Mouse (Mus musculus): ENCODE measurements around the gene Acap2. TPM values are rescaled to one million over a fixed set of nuclear protein-coding genes. Genes with fewer than 3 reads are reported as not detected.
A peak's percentile ranks its signal among the peaks of the same experiment; 100 is the strongest.

The Acap2 gene
- total RNA-seq, 2 experiments from 2014 or later, result 9.5 to 10.8 TPM

DNA sequence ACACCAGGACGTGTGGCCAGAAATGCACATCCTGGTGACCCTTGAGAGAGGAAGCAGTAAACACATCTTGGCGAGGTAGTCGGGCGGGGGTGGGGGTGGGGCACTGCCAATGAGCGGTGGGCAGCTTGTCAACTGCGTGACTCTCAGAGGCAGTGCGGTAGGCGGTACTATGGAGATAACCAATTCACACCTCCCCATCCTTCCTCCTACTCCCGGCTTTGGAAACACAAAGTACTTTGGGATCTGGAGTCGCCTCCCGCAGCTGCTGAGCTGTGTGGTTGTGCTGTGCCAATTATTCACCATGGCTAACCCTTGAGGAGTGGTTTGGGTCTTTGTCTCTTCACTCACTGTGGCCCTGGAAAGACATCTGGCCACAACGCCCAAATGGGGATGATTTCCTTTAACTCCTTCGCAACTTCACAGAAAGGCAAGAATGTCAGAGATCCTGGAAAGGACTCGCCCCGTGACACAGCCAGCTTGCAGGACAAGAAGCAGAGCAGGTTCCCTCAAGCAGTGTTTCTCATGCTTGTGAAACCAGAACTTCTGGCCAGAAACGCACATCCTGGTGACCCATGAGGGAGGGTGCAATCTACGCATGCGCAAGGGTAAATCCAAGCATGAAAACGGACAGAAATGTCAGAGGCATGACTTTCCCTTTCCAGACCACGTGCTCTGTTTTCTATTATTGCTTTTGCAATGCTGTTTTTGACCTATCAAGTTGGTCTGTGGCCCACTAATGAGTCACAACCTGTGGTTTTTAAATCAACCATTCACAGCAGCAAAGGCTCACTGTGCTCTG is 32.7 kb upstream of the Acap2 start:
- H3K4me3 ChIP-seq, result peak overlapping the region; percentile 72
- intact Hi-C loops (cut with DNase I), result no loop called here
- H3K27ac ChIP-seq, result peak overlapping the region; percentile 85
- DNase-seq, result peak; percentile 86
- no peak for TF ChIP-seq CTCF (IDR thresholded peaks at IDR 0.05)

DNA sequence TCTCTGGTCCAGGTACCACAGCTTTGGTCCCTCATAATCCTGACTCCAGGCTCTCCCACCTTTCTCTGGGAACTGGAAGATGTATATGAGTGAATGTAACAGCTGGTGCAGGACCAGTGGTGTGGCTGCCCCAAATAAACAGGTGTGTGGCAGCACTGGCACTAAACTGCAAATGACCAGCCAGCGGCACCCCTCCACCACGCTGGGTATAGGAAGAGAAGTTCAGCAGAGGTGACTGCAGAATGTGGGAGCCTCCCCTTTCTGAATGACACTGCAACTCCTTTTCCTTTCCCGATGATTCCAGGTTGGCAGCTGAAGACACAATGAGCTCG is 32.1 kb upstream of the Acap2 start:
- intact Hi-C loops (cut with DNase I), result no loop called here
- peak; percentile 42 for DNase-seq
- peak overlapping the region; percentile 72 for H3K4me3 ChIP-seq
- H3K27ac ChIP-seq, result peak overlapping the region; percentile 85
- TF ChIP-seq CTCF (IDR thresholded peaks at IDR 0.05), result no peak

DNA sequence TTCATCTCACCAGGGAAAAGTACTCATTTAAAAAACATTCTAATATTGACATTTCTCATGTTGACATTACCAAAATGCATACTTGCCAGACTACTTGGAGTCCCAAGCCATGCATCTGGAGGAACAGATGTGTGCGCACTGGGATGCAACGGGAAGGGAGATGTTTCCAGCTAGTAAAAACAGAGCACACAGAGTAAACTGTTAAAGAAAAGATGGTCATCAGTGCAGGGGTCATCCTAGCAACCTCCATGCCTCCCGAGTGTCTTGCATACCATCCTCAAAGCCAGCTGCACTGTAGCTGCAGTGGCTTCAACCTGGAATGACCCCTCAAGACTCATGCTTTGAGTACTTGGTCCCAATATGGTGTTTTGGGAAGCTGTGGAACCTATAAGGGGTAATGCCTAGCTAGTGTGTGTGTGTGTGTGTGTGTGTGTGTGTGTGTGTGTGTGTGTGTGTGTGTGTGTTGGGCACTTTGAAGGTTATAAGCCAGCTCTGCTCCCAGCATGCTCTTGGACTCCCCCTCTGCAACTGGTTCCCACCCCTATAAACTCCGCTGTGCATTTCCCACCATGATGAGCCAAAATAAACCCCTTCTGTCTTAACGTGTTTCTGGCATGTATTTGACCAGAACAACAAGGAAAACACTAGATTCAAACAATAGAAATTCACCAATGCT is 31.6 kb upstream of the Acap2 start:
- intact Hi-C loops (cut with DNase I), result no loop called here
- Histone ChIP-seq H3K4me3 (no peak overlapping the region), H3K27ac (peak overlapping the region; percentile 85)
- no peak for TF ChIP-seq CTCF (IDR thresholded peaks at IDR 0.05)
- no peak for DNase-seq

DNA sequence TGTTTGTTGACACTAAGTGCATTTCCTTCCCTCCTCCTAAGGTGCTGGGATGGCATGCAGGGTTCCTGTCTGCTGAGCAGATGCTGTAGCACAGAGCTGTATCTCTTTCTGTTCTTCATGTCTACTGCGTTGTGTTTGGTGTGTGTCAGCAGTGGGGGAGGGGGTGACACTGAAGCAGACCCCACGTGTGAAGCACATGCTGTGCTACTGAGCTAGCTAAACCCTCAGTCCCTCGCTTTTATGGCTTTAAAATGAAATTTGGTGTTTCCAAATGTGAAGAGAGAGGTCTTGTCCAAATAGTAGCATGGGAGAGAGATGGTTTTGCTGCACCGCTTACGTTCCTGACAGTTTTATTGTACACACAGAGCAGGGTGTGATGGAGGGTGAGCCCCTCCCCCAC is 30.5 kb upstream of the Acap2 start:
- TF ChIP-seq CTCF (IDR thresholded peaks at IDR 0.05), result no peak
- no peak for DNase-seq
- Histone ChIP-seq H3K27ac (no peak overlapping the region), H3K4me3 (no peak overlapping the region)
- intact Hi-C loops (cut with DNase I), result no loop called here

DNA sequence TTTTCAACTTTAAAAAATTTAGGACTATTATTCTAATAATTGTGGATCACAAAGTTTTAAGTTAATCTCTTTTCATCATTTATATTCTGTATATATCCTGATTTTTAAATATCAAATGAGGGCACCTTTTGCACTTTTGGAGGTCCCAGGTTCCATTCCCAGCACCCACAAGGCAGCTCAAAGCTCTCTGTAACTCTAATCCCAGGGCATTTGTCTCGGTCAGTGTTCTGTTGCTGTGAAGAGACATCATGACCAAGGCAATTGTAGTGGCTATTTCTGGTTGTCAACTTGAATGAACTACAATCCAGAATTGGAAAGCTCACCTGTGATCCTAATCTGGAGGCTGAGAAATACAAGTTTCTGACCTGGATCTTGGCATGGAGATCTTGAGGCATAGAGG is 26.7 kb upstream of the Acap2 start:
- intact Hi-C loops (cut with DNase I), result no loop called here
- TF ChIP-seq CTCF (IDR thresholded peaks at IDR 0.05), result no peak
- no peak for DNase-seq
- Histone ChIP-seq H3K4me3 (no peak overlapping the region), H3K27ac (no peak overlapping the region)

DNA sequence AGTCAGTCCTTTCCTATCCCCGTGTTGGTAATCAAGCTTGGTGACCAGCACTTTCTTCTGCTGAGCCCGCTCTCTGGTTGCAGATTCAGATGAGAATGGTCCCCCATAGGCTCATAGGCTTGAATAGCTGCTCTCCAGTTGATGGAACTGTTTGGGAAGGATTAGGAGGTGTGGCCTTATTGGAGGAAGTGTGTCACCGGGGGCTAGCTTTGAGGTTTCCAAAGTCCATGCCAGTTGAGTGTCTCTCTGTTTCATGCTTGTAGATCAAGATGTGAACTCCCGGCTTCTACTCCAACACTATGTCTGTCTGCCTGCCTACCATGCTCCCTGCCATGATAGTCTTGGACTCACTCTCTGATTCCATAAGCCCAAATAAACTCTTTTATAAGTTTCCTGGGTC is 14.2 kb upstream of the Acap2 start:
- intact Hi-C loops (cut with DNase I), result no loop called here
- Histone ChIP-seq H3K4me3 (no peak overlapping the region), H3K27ac (no peak overlapping the region)
- TF ChIP-seq CTCF (IDR thresholded peaks at IDR 0.05), result no peak
- no peak for DNase-seq

DNA sequence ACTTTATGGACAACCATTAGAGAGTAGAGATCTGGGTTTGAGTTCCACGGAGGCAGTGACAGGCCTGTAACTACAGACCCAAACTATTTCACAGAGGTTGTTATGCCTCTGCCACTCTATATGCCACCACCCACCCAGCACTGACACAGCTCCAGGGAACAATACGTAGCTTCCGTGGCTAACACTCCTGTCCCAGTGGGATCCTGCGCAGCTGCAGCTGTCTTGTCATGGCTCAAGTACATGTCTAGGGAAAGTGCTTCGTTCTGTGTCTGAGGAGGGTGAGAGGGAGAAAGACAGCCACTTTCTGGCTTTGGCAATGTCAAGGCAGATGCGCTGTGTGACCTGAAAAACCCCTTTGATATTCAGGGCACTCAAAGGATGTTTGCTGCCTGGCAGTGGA is 12.4 kb upstream of the Acap2 start:
- intact Hi-C loops (cut with DNase I), result no loop called here
- H3K27ac ChIP-seq, result no peak overlapping the region
- DNase-seq, result no peak
- no peak for TF ChIP-seq CTCF (IDR thresholded peaks at IDR 0.05)
- H3K4me3 ChIP-seq, result no peak overlapping the region

DNA sequence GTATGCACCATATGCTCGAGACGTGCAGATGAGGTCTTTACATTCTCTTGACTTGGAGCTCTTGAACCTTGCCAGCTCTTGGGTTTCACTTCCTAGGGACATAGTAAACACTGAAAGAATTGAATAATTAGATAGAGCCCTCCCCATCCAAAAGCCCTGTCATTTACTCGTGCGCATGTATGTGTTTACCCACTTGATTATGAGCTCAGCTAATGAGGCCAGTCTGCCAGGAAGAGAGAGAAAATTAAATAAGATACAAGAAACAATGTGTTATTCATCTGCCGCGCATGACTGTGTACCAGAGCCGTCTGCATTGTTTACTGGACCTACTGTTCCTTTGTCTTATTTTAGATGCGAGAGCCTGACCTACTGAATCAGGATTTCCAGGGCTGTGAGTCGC is 10.5 kb upstream of the Acap2 start:
- Histone ChIP-seq H3K27ac (no peak overlapping the region), H3K4me3 (no peak overlapping the region)
- intact Hi-C loops (cut with DNase I), result no loop called here
- TF ChIP-seq CTCF (IDR thresholded peaks at IDR 0.05), result no peak
- DNase-seq, result no peak

DNA sequence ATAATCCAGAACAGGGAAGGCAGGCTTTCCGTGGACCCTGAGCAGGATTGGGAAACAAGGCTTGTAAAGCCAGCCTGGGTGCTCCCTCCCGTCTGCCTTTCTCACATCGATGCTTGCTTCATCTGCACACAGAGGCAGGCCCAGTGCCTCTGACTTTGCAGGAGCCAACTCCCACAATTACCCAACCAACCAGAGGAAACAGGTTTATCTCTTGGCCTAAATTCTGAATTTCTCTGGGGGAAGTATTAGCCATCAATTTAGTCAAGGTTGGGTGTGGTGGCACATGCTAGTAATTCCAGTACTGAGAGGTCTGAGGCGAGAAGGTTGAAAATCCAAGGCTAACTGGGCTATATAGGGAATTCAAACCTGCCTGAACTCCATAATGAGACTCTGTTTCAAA is 9.4 kb upstream of the Acap2 start:
- no peak for DNase-seq
- no peak for TF ChIP-seq CTCF (IDR thresholded peaks at IDR 0.05)
- Histone ChIP-seq H3K4me3 (no peak overlapping the region), H3K27ac (no peak overlapping the region)
- intact Hi-C loops (cut with DNase I), result no loop called here

DNA sequence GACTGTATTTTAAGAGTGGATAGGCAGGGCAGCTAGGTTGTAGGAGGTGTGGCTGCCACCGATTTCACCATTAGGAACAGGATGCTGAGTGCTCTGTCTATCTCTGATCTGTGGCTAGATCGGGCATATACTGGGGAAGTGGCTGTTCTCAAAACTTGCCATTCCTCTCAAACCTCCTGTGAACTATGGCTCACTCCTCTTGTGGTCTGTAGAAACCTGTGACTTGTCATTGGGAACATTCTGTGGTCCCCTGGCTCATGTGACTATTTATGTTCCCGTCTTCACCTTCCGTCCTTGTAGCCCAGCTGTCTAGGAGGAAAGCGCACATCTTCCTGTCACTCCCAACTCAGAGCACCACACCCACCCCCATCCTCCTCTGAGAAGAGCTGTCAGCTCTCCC is 8.9 kb upstream of the Acap2 start:
- no peak for DNase-seq
- no peak overlapping the region for H3K4me3 ChIP-seq
- no peak overlapping the region for H3K27ac ChIP-seq
- intact Hi-C loops (cut with DNase I), result no loop called here
- no peak for TF ChIP-seq CTCF (IDR thresholded peaks at IDR 0.05)

DNA sequence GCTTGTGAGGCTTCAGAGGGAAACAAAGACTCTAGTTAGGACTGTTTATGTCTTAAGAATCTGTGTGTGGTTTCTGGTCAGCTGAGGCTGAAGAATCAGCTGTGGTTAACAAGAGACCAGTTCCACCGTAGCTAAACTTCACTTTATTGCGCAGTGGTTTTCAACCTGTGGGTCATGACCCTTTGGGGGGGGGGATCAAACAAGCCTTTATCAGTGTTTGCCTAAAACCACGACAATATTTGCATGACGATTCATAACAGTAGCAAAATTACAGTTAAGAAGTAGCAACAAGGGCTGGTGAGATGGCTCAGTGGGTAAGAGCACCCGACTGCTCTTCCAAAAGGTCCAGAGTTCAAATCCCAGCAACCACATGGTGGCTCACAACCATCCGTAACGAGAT is 4.7 kb upstream of the Acap2 start:
- DNase-seq, result no peak
- no peak for TF ChIP-seq CTCF (IDR thresholded peaks at IDR 0.05)
- intact Hi-C loops (cut with DNase I), result no loop called here
- no peak overlapping the region for H3K27ac ChIP-seq
- no peak overlapping the region for H3K4me3 ChIP-seq

DNA sequence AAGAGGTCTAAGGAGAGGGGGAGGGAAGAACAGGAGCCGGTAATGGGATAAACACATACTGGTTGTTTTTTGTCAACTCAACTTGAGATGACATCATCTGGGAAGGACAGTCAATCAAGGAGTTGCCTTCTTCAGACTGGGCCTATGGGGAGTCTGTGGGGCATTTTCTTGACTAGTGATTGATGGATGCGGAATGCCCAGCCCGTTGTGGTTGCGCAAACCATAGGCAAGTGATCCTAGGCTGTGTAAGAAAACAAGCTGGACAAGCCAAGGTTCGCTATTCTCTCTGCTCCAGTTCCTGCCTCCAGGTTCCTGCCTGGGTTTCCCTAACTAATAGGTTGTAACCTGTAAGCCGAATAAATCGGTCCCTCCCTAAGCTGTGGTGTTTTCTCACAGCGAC is 4.1 kb upstream of the Acap2 start:
- no peak for TF ChIP-seq CTCF (IDR thresholded peaks at IDR 0.05)
- intact Hi-C loops (cut with DNase I), result no loop called here
- H3K27ac ChIP-seq, result no peak overlapping the region
- no peak overlapping the region for H3K4me3 ChIP-seq
- no peak for DNase-seq

DNA sequence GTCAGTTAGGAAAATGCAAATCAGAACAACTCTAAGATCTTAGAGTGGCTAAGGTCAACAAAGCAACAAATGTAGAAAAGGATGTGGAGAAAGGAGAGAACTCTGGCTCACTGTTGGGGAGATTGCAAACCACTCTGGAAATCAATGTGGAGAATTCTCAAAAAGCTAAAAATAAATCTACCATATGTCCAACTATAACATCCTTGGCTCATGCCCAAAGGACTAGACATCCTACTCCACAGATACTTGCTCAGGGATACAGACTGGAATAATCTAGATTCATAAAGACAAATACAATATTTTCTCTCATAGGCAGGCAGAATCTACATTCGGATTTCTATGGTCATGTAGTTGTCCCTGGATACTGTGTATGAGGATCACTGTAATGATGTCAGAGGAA is 3.2 kb upstream of the Acap2 start:
- intact Hi-C loops (cut with DNase I), result loop anchor here (5.0 kb wide), 1 partner anchor 143 kb away; no protein-coding TSS in a partner anchor
- Histone ChIP-seq H3K4me3 (no peak overlapping the region), H3K27ac (no peak overlapping the region)
- no peak for DNase-seq
- TF ChIP-seq CTCF (IDR thresholded peaks at IDR 0.05), result no peak

DNA sequence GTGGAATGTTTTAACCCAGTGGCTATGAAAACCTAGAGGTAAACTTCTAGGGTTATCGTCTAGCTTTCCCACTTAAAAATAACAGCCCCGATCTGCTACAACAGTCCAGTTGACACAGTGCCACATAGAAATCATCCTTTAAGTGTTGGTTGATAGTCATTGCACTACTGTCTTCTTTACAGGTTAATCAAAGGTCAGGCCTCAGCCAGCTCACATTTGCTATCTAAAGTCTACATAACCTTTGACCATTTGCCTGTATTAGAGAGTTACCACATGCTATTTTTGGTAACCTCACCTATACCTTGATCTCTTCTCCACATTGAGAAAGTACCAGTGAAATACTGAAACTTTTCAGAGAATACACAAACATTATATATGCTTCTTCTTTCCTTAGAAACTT is 659 bp upstream of the Acap2 start:
- DNase-seq, result no peak
- H3K27ac ChIP-seq, result peak overlapping the region; percentile 77
- intact Hi-C loops (cut with DNase I), result loop anchor here (5.0 kb wide), 1 partner anchor 146 kb away; no protein-coding TSS in a partner anchor
- no peak for TF ChIP-seq CTCF (IDR thresholded peaks at IDR 0.05)
- peak overlapping the region; percentile 95 for H3K4me3 ChIP-seq

Measured in gastrocnemius, adult 2 months (tissue).